Mouse (Mus musculus) heart, postnatal 0 days (tissue): ENCODE results near the gene Ston1. TPM values are rescaled to one million over a fixed set of nuclear protein-coding genes. Genes with fewer than 3 reads are reported as not detected.
A peak's percentile ranks its signal among the peaks of the same experiment; 100 is the strongest.

Experiments used
- ATAC-seq: fragments of 200-750 bp; cut with Nextera tagmentation; 2 replicates; pipeline ENCODE4 v1.8.0; 2017; ENCODE audit warnings: low read depth, moderate number of reproducible peaks, moderate library complexity; ENCODE audit not compliant: insufficient read depth
- DNase-seq: peaks from one replicate; pipeline ENCODE4 v3.0.0-alpha.2; 2016; ENCODE audit warnings: low spot score
- H3K27ac ChIP-seq: fragments of 300-500 bp; sonication (generic); 2 replicates; pipeline ENCODE4 v1.5.1; 2014; ENCODE audit warnings: low read depth, mild to moderate bottlenecking
- H3K27me3 ChIP-seq: fragments of 300-500 bp; sonication (generic); 2 replicates; pipeline ENCODE4 v1.6.1; 2014; ENCODE audit warnings: low read length, mixed read lengths; ENCODE audit not compliant: control insufficient read depth, insufficient read depth
- H3K36me3 ChIP-seq: fragments of 300-500 bp; sonication (generic); replicated peaks from 2 replicates; pipeline ENCODE4 v1.6.1; 2014; ENCODE audit warnings: low read length, mixed read lengths; ENCODE audit not compliant: control insufficient read depth, insufficient read depth
- H3K4me1 ChIP-seq: fragments of 300-500 bp; sonication (generic); 2 replicates; pipeline ENCODE4 v1.6.1; 2014; ENCODE audit warnings: antibody characterized with exemption; ENCODE audit not compliant: control insufficient read depth, insufficient read depth
- H3K4me2 ChIP-seq: fragments of 300-500 bp; sonication (generic); 2 replicates; pipeline ENCODE4 v1.6.1; 2014; ENCODE audit warnings: low read depth, mild to moderate bottlenecking, low read length, moderate library complexity
- H3K4me3 ChIP-seq: fragments of 300-500 bp; sonication (generic); 2 replicates; pipeline ENCODE4 v1.5.1; 2014; ENCODE audit warnings: low read depth, low read length
- H3K9ac ChIP-seq: fragments of 300-500 bp; sonication (generic); replicated peaks from 2 replicates; pipeline ENCODE4 v1.6.1; 2014; ENCODE audit warnings: low read depth, low read length, mixed read lengths
- H3K9me3 ChIP-seq: fragments of 300-500 bp; sonication (generic); replicated peaks from 2 replicates; pipeline ENCODE4 v1.6.1; 2016; ENCODE audit warnings: low read length; ENCODE audit not compliant: control insufficient read depth
- CTCF ChIP-seq: IDR thresholded peaks from 2 replicates; pipeline ENCODE4 v1.5.1; 2016; ENCODE audit warnings: antibody characterized with exemption, control low read depth, low read depth
- EP300 ChIP-seq: IDR thresholded peaks from 2 replicates; pipeline ENCODE4 v1.6.1; 2016; ENCODE audit warnings: antibody characterized with exemption, low read depth
- WGBS: fragments of 180-500 bp; shearing (Covaris S2); extraction: QIAGEN DNeasy Blood & Tissue Kit; methylation state at CpG from one replicate; pipeline ENCODE4 v1.1.7; 2014; 5-methylcytosine and 5-hydroxymethylcytosine counted together
- polyA plus RNA-seq: library from polyadenylated mRNA; unstranded; fragments of >200 nt; fragmentation: Nextera tagmentation; extraction: Ambion mirVana; gene quantifications from 2 replicates; pipeline ENCODE4 v1.2.1, GENCODE M21; 2015
- total RNA-seq: library from RNA; depleted of rRNA; stranded (reverse); fragments of >200 nt; gene quantifications from 2 replicates; pipeline ENCODE4 v1.2.3, GENCODE M21; 2014; ENCODE audit warnings: low replicate concordance

Ston1 gene
- total and polyA plus RNA-seq, 2 experiments from 2014 or later, result 3.9 to 4.2 TPM

DNA sequence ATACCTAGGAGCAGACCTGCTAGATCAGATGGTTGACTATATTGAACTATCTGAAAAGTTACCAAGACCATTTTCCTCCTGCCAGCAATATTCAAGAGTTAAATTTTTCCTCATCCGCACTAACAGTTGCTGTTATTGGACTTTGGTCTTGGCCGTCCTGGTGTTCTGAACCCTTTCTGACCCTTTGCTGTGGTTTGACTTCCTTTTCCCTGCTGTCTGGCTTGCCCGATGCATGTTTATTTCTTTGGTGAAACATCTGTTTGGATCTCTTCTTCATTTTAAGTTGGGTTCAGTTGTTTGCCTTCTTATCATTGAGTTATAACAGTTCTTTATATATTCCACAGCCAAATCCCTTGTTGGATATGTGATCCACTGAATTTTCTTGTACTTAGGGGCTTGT lies 33.9 kb upstream of the Ston1 start:
- 72% methylated on average over 3 of the region's 3 CpGs for whole genome bisulfite sequencing
- no peak for ATAC-seq

DNA sequence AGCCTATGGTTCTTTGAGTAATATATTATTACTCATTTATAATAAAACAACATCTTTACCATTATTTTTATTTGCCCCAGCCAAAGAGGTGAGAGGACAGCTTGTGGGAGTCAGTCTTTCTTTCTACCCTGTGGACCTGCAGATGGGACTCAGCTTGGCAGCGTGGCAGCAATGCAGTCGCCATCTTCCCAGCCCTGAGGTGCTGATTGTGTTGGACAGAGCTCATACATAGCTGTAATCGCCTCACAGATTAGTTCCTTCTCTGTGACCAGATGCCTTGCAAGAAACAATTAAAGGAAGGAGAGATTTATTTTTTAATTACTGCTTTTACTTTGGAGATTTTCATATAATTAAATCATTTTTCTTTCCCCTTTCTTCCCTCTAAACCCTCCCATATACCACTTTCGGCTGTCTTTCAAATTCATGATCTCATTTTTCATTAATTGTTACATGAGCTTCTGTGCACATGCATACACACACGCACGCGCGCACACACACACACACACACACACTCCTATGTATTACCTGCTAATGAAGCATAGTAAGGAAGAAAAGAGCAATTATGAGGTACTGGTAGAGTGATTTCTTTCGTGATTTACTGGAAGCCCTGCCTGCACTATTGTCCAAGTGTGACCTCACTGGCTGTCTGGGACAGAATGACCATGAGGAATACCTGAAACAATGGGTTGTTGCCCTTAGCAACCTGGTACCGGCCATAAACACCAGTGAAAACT lies 27.5 kb upstream of the Ston1 start:
- no peak overlapping the region for H3K27ac ChIP-seq
- H3K4me1 ChIP-seq, result no peaks in the 10 kb centered on the region
- no peak overlapping the region for H3K9ac ChIP-seq
- H3K4me2 ChIP-seq, result no peak overlapping the region
- H3K27me3 ChIP-seq, result no peaks in the 10 kb centered on the region
- 85% methylated on average over 10 of the region's 10 CpGs for WGBS
- ATAC-seq (no peak), DNase-seq (no peak)
- no peaks in the 10 kb centered on the region for H3K9me3 ChIP-seq
- TF ChIP-seq EP300, result no peak
- no peak overlapping the region for H3K4me3 ChIP-seq
- H3K36me3 ChIP-seq, result peaks cover 82% of the 10 kb centered on the region

More for the DNA sequence above, 33.9 kb upstream of the Ston1 start:
- Histone ChIP-seq H3K9me3 (no peaks in the 10 kb centered on the region), H3K9ac (no peak overlapping the region), H3K4me1 (no peaks in the 10 kb centered on the region), H3K36me3 (peaks cover 48% of the 10 kb centered on the region), H3K27me3 (no peaks in the 10 kb centered on the region), H3K27ac (no peak overlapping the region), H3K4me3 (no peak overlapping the region), H3K4me2 (no peak overlapping the region)
- no peak for DNase-seq
- TF ChIP-seq CTCF, result no peak

DNA sequence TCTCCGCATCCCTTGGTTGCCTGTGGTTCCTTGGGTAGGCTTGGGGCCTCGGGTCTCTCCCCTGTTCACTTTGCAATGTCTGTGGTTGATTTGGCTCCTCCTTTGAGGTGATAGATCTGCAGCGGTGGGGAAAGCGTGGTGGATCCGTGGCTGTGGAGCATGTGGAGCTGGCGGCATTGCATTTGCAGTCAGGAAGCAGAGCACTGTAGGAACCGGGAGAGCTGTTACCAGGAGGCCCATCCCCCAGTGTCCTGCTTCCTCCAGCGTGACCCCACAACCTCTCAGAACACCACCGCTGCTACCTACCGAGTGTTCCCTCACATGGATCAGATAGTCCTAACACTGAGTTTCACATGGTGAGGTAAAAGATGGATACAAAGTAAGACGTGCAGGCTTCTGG lies 26.7 kb upstream of the Ston1 start:
- no peak for ATAC-seq
- H3K4me1 ChIP-seq, result no peaks in the 10 kb centered on the region
- no peak overlapping the region for H3K4me2 ChIP-seq
- no peak overlapping the region for H3K4me3 ChIP-seq
- no peak overlapping the region for H3K27ac ChIP-seq
- no peaks in the 10 kb centered on the region for H3K9me3 ChIP-seq
- H3K9ac ChIP-seq, result no peak overlapping the region
- WGBS, result 88% methylated on average over 11 of the region's 11 CpGs
- TF ChIP-seq CTCF, result no peak
- no peak for TF ChIP-seq EP300
- H3K36me3 ChIP-seq, result peaks cover 82% of the 10 kb centered on the region
- DNase-seq, result no peak
- no peaks in the 10 kb centered on the region for H3K27me3 ChIP-seq

DNA sequence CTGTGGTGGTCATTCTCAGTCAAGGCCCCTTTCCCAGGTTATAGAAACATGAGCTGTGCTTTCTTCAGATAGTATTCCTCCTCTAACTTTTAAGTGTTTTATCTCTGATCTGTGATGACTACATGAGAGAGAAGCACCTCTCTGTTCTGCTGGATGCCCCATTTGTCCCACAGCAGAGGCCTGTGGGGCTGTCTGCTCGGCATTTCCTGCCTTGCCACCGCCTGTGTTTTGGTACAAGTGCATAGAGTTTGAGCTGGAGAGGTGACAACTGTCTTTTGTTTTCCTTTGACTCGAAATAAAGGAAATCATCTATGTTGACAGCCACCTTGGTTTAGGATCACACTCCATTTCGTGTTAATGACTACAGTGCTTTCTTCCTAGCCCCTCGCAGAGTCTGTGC lies 22.7 kb upstream of the Ston1 start:
- 63% methylated on average over 5 of the region's 5 CpGs for WGBS
- Histone ChIP-seq H3K36me3 (peaks cover 75% of the 10 kb centered on the region), H3K9ac (no peak overlapping the region), H3K9me3 (no peaks in the 10 kb centered on the region), H3K27ac (no peak overlapping the region), H3K4me2 (no peak overlapping the region), H3K4me3 (no peak overlapping the region), H3K4me1 (no peaks in the 10 kb centered on the region), H3K27me3 (no peaks in the 10 kb centered on the region)
- TF ChIP-seq EP300, result no peak
- TF ChIP-seq CTCF, result no peak
- DNase-seq (no peak), ATAC-seq (no peak)

DNA sequence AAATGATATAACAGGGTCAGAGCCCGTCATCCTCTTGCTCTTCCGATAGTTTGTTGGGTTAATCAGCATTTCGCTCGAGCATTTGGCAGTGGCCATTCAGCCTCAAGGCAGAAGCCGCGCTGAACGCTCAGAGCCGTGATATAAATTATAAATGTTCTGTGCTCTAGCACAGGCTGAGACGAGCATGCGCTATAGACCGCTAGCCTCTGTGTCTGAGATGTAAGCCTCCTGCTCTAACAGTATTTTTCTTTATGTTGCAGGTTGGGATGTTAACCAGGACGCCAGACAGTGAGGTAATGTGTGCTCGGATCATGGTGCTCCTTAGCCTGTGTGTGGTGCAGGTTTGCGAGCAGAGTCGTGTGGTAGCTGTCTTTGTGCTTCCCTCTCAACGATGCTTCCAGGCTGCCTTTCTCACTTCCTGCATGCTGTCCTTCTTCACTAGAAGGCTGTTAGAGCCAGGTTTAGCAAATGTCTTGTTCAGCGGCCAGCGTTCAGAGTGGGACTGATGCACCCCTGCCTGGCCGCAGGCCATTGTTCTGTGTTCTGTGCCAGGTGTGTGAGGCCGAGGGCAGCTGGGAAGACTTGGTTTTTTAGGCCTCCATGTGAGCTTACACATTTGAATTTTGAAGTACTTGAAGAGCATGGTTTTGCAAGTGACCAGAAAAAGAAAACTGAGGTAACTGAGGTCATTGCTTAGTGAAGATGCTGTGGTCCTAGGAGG lies 18.8 kb upstream of the Ston1 start:
- H3K9ac ChIP-seq, result no peak overlapping the region
- DNase-seq (no peak), ATAC-seq (no peak)
- H3K27me3 ChIP-seq, result no peaks in the 10 kb centered on the region
- H3K4me1 ChIP-seq, result no peaks in the 10 kb centered on the region
- H3K36me3 ChIP-seq, result peaks cover 58% of the 10 kb centered on the region
- H3K27ac ChIP-seq, result no peak overlapping the region
- no peak overlapping the region for H3K4me2 ChIP-seq
- H3K9me3 ChIP-seq, result no peaks in the 10 kb centered on the region
- H3K4me3 ChIP-seq, result no peak overlapping the region
- TF ChIP-seq CTCF (no peak), EP300 (no peak)
- 89% methylated on average over 20 of the region's 20 CpGs for WGBS

DNA sequence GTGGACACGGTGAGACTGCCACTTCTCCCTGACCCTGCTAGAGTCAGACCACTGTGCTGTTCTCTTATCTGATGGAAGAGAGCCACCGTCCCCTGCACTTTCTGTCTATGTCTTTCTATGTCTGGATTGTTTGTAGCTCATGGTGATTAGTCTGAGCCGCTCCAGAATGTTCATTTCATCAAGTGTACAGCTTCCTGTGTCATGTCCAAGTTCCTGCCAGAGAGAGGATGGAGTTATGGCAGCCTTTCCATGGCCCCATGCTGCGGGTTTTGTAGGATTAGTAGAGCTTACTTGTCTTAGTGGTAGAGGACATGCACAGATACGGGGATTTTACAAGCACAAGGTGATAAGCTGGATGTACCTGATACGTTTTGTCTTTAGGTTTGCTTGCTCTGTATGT lies 16.9 kb upstream of the Ston1 start:
- no peak overlapping the region for H3K4me2 ChIP-seq
- H3K9me3 ChIP-seq, result no peaks in the 10 kb centered on the region
- 63% methylated on average over 6 of the region's 6 CpGs for WGBS
- H3K27ac ChIP-seq, result peak overlapping the region; percentile 3; the same call in 1 of the 2 replicates
- no peak for TF ChIP-seq EP300
- TF ChIP-seq CTCF, result no peak
- no peaks in the 10 kb centered on the region for H3K4me1 ChIP-seq
- H3K9ac ChIP-seq, result no peak overlapping the region
- H3K4me3 ChIP-seq, result no peak overlapping the region
- ATAC-seq (no peak), DNase-seq (no peak)
- H3K36me3 ChIP-seq, result peaks cover 63% of the 10 kb centered on the region
- no peaks in the 10 kb centered on the region for H3K27me3 ChIP-seq
